Mouse (Mus musculus) forebrain, embryonic 12.5 days (tissue): ENCODE measurements around the gene Eml2. TPM values are rescaled to one million over a fixed set of nuclear protein-coding genes. Genes with fewer than 3 reads are reported as not detected.
"Not testable (repeated sequence)": the region's sequence is repeated elsewhere in the genome, so short reads cannot be mapped to it uniquely, and the experiment has no call there.

ENCODE experiments used
- ATAC-seq: fragments of 200-750 bp; cut with Nextera tagmentation; 2 replicates; pipeline ENCODE4 v1.8.0; 2017; ENCODE audit warnings: moderate TSS enrichment; ENCODE audit not compliant: low FRiP score
- H3K27ac ChIP-seq: fragments of 300-500 bp; sonication (generic); 2 replicates; pipeline ENCODE4 v1.5.1; 2016; ENCODE audit warnings: mild to moderate bottlenecking
- H3K27me3 ChIP-seq: fragments of 300-500 bp; sonication (generic); 2 replicates; pipeline ENCODE4 v1.6.1; 2016; ENCODE audit warnings: mild to moderate bottlenecking
- H3K36me3 ChIP-seq: fragments of 300-500 bp; sonication (generic); replicated peaks from 2 replicates; pipeline ENCODE4 v1.6.1; 2016; ENCODE audit warnings: mild to moderate bottlenecking
- H3K4me1 ChIP-seq: fragments of 300-500 bp; sonication (generic); 2 replicates; pipeline ENCODE4 v1.6.1; 2016
- H3K4me2 ChIP-seq: fragments of 300-500 bp; sonication (generic); 2 replicates; pipeline ENCODE4 v1.6.1; 2016; ENCODE audit warnings: mild to moderate bottlenecking, moderate library complexity
- H3K4me3 ChIP-seq: fragments of 300-500 bp; sonication (generic); replicated peaks from 2 replicates; pipeline ENCODE4 v1.5.1; 2016; ENCODE audit warnings: mild to moderate bottlenecking
- H3K9ac ChIP-seq: fragments of 300-500 bp; sonication (generic); 2 replicates; pipeline ENCODE4 v1.6.1; 2016; ENCODE audit warnings: mild to moderate bottlenecking
- H3K9me3 ChIP-seq: fragments of 300-500 bp; sonication (generic); 2 replicates; pipeline ENCODE4 v1.6.1; 2016
- WGBS: fragments of 180-500 bp; shearing (Covaris S2); methylation state at CpG from one replicate; pipeline ENCODE4 v1.1.7; 2016; 5-methylcytosine and 5-hydroxymethylcytosine counted together
- polyA plus RNA-seq: library from polyadenylated mRNA; unstranded; fragments of >200 nt; fragmentation: Nextera tagmentation; extraction: Ambion mirVana; gene quantifications from 2 replicates; pipeline ENCODE4 v1.2.1, GENCODE M21; 2016

Eml2 gene
- polyA plus RNA-seq, 1 experiment from 2014 or later = 6.5 TPM

DNA sequence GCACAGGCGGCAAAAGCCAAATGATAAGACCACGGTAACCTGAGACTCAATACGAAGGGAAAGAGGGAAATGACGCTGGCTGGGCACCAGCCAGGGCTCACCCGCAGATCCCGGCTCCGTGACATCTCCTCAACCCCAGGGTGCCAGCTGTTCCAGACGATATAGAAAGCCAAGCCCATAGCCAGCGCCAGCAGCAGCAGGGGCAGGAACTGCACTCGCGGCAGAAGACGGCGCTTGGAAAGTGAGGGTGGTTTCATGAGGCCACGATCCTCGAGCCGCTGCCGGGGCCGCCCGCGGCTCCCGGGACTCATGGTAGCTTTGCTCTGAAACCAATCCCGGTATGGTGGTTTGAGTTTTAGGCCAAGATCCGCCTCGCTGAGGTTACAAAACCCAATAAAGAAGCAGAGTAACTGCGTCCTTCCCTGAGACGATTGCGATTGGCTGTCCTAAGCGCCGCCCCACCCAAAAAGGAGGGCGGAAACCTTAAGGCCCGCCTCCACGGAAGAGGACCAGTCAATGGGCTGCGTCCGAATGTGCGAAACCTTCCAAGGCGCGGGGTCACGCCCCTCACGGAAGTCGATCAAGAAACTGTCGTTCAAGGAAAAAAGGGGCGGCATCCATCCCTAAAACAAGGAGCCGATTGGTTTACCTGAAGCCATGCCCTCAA, 27.2 kb upstream of the Eml2 start, which contains the start of gene Qpctl:
Gene Qpctl, minus strand, starts transcription at position 417 of the 667 bp plus-strand sequence.
- peaks cover 18% of the 10 kb centered on the region for H3K4me1 ChIP-seq
- peak; percentile 97 for ATAC-seq
- peaks cover 41% of the 10 kb centered on the region for H3K36me3 ChIP-seq
- H3K27me3 ChIP-seq = no peaks in the 10 kb centered on the region
- peak within 1 kb of the TSS; percentile 73 for H3K9ac ChIP-seq
- peak within 1 kb of the TSS; percentile 68 for H3K4me3 ChIP-seq
- under 1% methylated on average over 43 of the region's 43 CpGs for WGBS
- peak within 1 kb of the TSS; percentile 87 for H3K4me2 ChIP-seq
- H3K9me3 ChIP-seq = no peaks in the 10 kb centered on the region
- H3K27ac ChIP-seq = peak within 1 kb of the TSS; percentile 89

DNA sequence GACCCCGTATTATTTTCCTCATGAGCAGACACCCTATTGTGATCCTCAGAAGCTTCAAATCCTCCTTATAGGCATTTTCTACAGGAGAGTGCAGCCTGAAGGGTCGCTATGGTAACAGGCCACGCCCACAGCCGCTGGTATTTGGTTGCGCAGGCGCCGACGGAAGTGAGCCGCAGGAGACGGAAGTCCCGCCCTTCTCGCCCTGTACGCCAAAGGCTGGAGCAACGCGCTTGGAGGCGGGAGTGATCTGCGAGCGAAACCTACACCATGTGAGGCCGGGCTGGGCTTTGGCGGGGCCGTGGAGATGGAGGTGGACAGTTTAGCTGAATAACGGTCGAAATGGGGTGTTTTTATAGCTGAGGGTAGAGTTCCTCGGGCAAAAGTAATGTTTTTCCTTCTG, 26.6 kb upstream of the Eml2 start, which contains the start of gene Snrpd2:
Gene Snrpd2, plus strand, starts transcription at position 97 of the 400 bp plus-strand sequence.
- WGBS = under 1% methylated on average over 24 of the region's 24 CpGs
- Histone ChIP-seq H3K9me3 (no peaks in the 10 kb centered on the region), H3K27ac (peak within 1 kb of the TSS; percentile 89), H3K4me3 (peak within 1 kb of the TSS; percentile 68), H3K4me1 (peaks cover 18% of the 10 kb centered on the region), H3K36me3 (peaks cover 44% of the 10 kb centered on the region), H3K27me3 (no peaks in the 10 kb centered on the region), H3K9ac (peak within 1 kb of the TSS; percentile 73), H3K4me2 (peak within 1 kb of the TSS; percentile 87)
- peak; percentile 91 for ATAC-seq

DNA sequence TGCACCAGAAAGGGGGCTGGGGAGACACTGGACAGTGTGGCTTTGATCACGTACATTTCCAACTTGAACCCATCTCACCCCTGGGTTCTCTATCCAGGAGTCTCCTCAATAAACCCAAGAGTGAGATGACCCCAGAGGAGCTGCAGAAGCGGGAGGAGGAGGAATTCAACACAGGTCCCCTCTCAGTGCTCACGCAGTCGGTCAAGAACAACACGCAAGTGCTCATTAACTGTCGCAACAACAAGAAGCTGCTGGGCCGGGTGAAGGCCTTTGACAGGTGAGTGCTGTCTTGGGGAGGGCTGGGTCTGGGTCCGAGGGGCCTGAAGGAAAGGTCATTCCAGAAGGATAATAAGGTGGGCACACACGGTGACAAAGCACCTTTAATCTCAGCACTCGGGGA, 25.1 kb upstream of the Eml2 start:
- peaks cover 48% of the 10 kb centered on the region for H3K36me3 ChIP-seq
- H3K4me2 ChIP-seq, H3K9ac ChIP-seq, H3K27ac ChIP-seq, H3K27me3 ChIP-seq, ATAC-seq, H3K9me3 ChIP-seq: not testable (repeated sequence)
- WGBS = 91% methylated on average over 10 of the region's 10 CpGs
- 0 out of 2 replicates have a peak overlapping the region, but pooled peaks have one; percentile 68 for H3K4me3 ChIP-seq
- peaks cover 18% of the 10 kb centered on the region for H3K4me1 ChIP-seq

DNA sequence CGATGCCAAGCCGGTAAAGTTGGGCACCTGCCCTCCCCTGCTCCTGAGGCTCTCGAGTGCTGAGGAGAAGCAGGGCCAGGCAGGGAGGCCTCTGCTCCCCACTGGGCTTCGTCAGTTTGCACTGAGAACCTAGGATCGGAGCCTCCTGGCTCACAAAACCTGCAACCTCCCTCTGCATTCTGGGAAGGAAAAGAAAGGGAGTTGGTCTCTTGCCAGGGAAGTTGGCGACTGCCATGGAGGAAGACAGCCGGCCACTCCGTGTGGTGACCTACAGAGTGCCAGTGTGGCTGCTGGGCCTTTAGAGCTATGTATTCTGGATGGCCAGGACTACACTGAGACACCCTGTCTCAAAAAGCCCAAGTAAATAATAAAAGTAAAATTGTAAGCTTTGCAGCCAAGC, 21.4 kb upstream of the Eml2 start:
- Histone ChIP-seq H3K4me3 (no peak overlapping the region), H3K36me3 (peaks cover 39% of the 10 kb centered on the region), H3K27ac (no peak overlapping the region), H3K9ac (no peak overlapping the region), H3K27me3 (peaks cover 14% of the 10 kb centered on the region), H3K9me3 (no peaks in the 10 kb centered on the region), H3K4me2 (no peak overlapping the region), H3K4me1 (peaks cover 26% of the 10 kb centered on the region)
- ATAC-seq = no peak
- WGBS = 77% methylated on average over 8 of the region's 8 CpGs

DNA sequence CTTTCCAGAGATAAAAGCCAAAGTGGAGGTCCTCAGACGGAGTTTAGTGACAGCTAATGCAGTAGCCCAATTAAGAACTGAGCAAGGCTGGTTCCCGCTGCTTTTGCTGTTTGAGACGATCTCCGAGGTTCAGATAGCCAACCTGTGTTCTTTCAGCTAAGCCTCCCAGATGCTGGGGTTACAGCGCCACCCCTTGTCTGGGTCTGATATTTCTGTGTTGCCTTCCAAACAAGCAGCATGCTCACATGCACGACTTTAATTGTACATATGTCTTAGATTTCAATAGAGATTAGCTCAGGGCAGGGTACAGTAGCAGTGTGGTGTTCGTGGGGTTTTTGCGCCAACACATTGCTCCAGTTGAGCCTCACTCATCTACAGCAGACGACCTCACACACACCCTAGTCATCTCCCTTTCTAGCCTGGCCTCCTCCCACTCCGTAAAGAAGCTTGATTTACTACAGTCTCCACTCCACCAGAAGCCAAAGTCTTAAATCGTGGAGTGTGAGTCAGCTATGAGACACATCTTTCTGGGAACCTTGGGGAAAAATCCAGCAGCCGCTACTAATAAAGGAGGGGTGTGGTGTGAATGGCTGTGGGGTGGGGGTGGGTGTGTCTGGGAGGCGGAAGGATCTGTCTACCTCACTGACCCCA, 20.3 kb upstream of the Eml2 start:
- Histone ChIP-seq H3K4me3 (no peak overlapping the region), H3K27ac (no peak overlapping the region), H3K36me3 (peaks cover 39% of the 10 kb centered on the region), H3K9ac (no peak overlapping the region), H3K9me3 (no peaks in the 10 kb centered on the region), H3K4me1 (peaks cover 24% of the 10 kb centered on the region), H3K27me3 (peaks cover 26% of the 10 kb centered on the region), H3K4me2 (no peak overlapping the region)
- 61% methylated on average over 13 of the region's 13 CpGs for WGBS
- no peak for ATAC-seq

DNA sequence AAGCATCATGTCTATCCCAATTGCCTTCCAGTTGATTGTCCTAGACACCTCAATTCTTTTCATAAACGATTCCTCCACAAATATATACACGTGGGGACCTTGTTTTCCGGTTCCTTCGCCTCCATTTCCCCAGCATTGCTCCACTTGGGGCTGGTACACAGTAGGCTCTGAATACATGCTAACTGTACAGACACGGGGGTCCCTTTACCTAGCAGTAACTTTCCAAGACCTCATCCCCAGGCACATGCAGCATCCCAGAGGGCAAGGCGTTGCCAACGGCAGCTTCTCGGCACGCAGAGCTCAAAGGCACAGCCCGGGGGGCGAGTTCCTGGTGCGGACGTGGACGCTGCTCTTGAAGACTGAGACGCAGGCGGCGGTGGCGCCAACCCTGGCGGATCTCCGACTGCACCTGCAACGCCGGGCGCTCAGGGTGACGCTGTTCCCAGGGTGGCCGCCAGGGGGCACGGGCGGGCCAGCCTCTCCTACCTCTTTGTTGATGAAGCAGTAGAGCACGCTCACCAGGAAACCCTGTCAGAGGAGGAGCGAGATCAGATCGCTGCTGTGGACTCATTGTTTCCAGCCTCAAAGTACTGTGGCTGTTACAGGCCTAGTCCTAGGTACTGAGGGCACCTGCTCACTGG, 18.9 kb upstream of the Eml2 start:
- peak overlapping the region; percentile 29; the same call in 1 of the 2 replicates for H3K9ac ChIP-seq
- H3K4me2 ChIP-seq = peak overlapping the region; percentile 49
- peaks cover 33% of the 10 kb centered on the region for H3K27me3 ChIP-seq
- H3K4me1 ChIP-seq = peaks cover 24% of the 10 kb centered on the region
- H3K9me3 ChIP-seq = no peaks in the 10 kb centered on the region
- H3K36me3 ChIP-seq = peaks cover 26% of the 10 kb centered on the region
- 5% methylated on average over 30 of the region's 30 CpGs for WGBS
- H3K27ac ChIP-seq = peak overlapping the region; percentile 77
- H3K4me3 ChIP-seq = peak overlapping the region; percentile 23
- peak; percentile 79 for ATAC-seq

DNA sequence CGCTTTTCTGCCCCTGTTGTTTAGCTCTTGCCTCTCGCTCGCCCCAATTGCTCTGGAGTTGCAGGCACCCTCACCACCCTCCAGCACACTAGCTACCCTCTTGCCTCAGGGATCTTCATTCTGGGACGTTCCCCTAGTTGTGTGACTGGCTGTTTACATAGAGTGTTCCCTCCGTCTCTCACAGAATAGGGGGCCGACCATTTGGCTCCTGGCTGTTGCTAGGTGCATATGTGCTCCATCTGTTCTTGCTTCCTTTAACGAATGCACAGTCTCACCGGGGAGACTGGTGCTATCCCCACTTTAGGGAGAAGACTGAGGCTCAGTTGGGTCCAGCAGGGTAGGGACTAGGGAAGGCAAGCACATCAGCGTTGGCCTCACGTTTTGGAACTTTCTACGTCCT, 17.6 kb upstream of the Eml2 start:
- WGBS = 74% methylated on average over 11 of the region's 11 CpGs
- no peak overlapping the region for H3K4me2 ChIP-seq
- peaks cover 27% of the 10 kb centered on the region for H3K4me1 ChIP-seq
- H3K9me3 ChIP-seq = no peaks in the 10 kb centered on the region
- peaks cover 13% of the 10 kb centered on the region for H3K36me3 ChIP-seq
- H3K27me3 ChIP-seq = peaks cover 46% of the 10 kb centered on the region
- H3K27ac ChIP-seq = no peak overlapping the region
- no peak for ATAC-seq
- no peak overlapping the region for H3K9ac ChIP-seq
- H3K4me3 ChIP-seq = no peak overlapping the region

DNA sequence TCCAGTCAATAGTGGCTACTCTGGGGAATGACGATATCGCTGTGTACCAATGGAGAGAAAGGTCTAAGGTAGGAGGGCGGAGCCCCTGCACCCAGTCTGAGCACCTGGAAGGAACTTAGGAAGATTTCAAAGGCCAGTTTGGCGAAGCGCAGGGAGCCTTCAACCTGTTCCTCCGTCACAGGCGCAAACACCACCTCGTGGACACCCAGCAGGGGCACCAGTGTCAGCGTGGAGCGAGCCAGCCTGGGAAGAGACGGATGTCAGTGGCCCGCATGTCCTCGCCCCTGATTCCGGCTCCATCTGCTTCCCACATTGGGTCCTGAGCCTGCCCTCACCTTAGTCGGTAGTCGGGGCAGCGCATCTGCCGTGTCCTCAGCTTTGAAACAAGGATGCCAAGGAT, 16.8 kb upstream of the Eml2 start:
- 16% methylated on average over 18 of the region's 18 CpGs for WGBS
- Histone ChIP-seq H3K36me3 (peaks cover 7% of the 10 kb centered on the region; the same call in 1 of the 2 replicates), H3K9me3 (no peaks in the 10 kb centered on the region), H3K4me2 (peak overlapping the region; percentile 62), H3K27ac (no peak overlapping the region), H3K4me1 (peaks cover 35% of the 10 kb centered on the region), H3K4me3 (peak overlapping the region; percentile 38; the same call in 1 of the 2 replicates), H3K27me3 (peaks cover 55% of the 10 kb centered on the region), H3K9ac (peak overlapping the region; percentile 36; the same call in 1 of the 2 replicates)
- no peak for ATAC-seq

DNA sequence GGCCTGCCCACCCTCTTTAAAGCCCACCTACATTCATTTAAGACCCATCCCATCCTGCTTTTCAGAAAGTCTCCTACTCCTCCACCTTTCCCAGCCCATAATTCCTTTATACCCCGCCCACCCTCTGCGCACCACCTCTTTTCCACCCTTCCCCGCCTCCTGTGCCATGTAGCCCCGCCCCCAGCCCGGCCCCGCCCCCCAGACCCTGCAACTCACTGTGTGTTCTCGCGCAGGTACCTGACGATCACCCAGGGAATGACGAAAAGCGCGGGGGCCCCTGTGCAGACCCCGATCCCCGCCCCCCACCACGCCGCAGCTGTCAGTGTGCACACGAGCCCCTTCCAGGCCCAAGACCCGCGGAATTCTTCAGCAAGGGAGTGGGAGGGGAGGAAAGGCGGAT, 16.1 kb upstream of the Eml2 start:
- peaks cover 42% of the 10 kb centered on the region for H3K4me1 ChIP-seq
- no peak overlapping the region for H3K27ac ChIP-seq
- H3K4me3 ChIP-seq = peak overlapping the region; percentile 38
- ATAC-seq = peak; percentile 31
- no peaks in the 10 kb centered on the region for H3K9me3 ChIP-seq
- 0 out of 2 replicates have a peak, but pooled peaks cover under 1% of the 10 kb centered on the region for H3K36me3 ChIP-seq
- H3K27me3 ChIP-seq = peaks cover 62% of the 10 kb centered on the region
- peak overlapping the region; percentile 36; the same call in 1 of the 2 replicates for H3K9ac ChIP-seq
- H3K4me2 ChIP-seq = peak overlapping the region; percentile 62
- WGBS = 1% methylated on average over 20 of the region's 20 CpGs

DNA sequence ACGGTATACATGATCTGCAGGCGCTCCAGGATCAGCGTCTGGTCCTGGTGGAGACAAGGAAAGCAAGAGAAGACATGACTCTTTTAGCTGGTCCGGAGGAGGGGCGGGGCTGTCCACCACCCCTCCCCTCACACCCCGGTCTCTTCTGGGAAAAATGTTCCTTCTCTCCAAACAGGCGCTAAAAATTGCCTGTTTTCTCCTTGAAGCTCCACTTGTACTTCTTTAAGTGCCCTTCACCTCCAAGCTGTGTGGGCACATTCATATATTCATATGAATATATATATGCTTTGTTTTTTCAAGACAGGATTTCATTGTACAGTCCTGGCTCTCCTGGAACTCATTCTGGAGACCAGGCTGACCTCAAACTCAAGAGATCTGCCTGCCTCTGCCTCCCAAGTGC, 13.3 kb upstream of the Eml2 start:
- Histone ChIP-seq H3K36me3 (no peaks in the 10 kb centered on the region), H3K9ac (no peak overlapping the region), H3K4me2 (no peak overlapping the region), H3K9me3 (peaks cover 7% of the 10 kb centered on the region; the same call in 1 of the 2 replicates), H3K27me3 (peaks cover 73% of the 10 kb centered on the region), H3K27ac (no peak overlapping the region), H3K4me3 (no peak overlapping the region), H3K4me1 (peaks cover 40% of the 10 kb centered on the region)
- ATAC-seq = no peak
- WGBS = 86% methylated on average over 7 of the region's 7 CpGs

DNA sequence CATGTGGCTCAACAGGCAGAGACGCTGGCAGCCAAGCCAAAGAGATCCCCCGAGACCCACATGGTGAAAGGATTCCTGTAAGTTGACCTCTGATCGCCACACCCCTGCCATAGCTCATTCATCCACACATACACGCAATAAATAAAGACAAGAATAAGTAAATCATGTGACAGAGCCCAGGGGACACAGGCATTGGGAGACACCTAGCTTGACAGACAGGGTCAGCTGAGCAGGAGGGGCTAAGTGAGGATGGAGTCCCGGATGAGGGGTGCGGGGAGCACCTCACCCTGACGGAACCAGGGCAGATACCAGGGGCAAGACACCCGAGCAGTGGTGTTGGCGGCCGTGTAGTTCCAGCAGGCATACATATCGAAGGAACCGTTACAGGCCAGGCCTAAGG, 12.5 kb upstream of the Eml2 start:
- no peak for ATAC-seq
- Histone ChIP-seq H3K9ac (no peak overlapping the region; the same call in 1 of the 2 replicates), H3K9me3 (peaks cover 7% of the 10 kb centered on the region; the same call in 1 of the 2 replicates), H3K4me3 (no peak overlapping the region), H3K27ac (no peak overlapping the region), H3K4me1 (peaks cover 39% of the 10 kb centered on the region), H3K27me3 (peaks cover 69% of the 10 kb centered on the region), H3K36me3 (no peaks in the 10 kb centered on the region), H3K4me2 (peak overlapping the region; percentile 34; the same call in 1 of the 2 replicates)
- WGBS = 36% methylated on average over 11 of the region's 12 CpGs

DNA sequence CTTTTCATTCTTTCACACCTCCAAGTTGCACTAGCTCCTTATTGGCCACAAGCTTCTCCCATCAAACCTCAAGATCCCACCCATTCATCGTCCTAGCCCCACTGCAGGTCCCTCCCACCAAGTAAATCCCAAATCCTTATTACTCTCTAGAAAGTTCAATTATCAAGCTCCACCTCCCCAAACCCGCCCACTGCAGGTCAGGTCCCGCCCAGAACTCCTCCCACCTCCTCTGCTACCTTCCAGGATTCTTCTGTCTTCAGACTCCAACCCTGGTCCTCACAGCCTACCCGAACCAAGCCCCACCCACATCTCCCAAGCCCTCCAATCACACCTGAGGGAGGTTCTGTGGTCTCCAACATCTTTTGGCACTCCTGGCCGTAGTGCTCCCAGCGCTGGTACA, 12.0 kb upstream of the Eml2 start:
- Histone ChIP-seq H3K27ac (no peak overlapping the region), H3K4me3 (no peak overlapping the region), H3K27me3 (peaks cover 64% of the 10 kb centered on the region), H3K4me1 (peaks cover 39% of the 10 kb centered on the region), H3K36me3 (no peaks in the 10 kb centered on the region), H3K4me2 (peak overlapping the region; percentile 34), H3K9ac (no peak overlapping the region; the same call in 1 of the 2 replicates), H3K9me3 (peaks cover 7% of the 10 kb centered on the region; the same call in 1 of the 2 replicates)
- WGBS = 2% methylated on average over 6 of the region's 6 CpGs
- peak; percentile 27; the same call in 1 of the 2 replicates for ATAC-seq
